In the genomic region with DNA sequence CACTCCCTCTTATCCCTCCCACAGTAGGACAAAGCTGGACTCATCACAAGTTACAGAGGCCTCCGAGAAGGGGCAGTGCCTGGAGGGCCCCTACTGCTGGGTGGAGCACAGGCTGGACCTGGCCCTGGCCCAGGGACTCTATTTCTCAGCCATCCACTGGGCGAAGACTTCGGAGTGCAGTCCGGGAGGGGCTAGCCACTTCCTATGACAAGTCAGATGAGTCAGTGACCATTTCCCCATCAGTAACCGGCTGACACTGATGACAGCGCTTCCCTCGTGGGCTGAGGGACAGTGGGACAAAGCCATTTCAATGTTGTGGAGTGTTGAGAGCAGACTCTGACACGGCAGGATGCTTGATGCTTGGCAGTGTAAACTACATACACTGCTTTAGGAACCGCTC, we compare ENCODE assay signal across 13 mouse cellular contexts. TPM values are rescaled to one million over a fixed set of nuclear protein-coding genes. Genes with fewer than 3 reads are reported as not detected.
DNase-seq lines count a peak whose midpoint lies in the region; ATAC-seq and TF ChIP-seq lines count a peak whose summit lies in the region.
"Had no signal": no experiment of that assay in that cellular context is flagged by ENCODE, and none has a peak within 500 bp of the region (broad histone marks: within the 10 kb centered on the region; RNA-seq: fewer than 3 reads in every experiment).

No protein-coding gene starts in this region.

- no peaks in the 10 kb centered on the region for H3K36me3 ChIP-seq in stomach, embryonic 16.5 days (ENCODE audit: control insufficient read depth, insufficient read depth, low read length)
- H3K36me3 ChIP-seq in kidney, embryonic 14.5 days (ENCODE audit: control insufficient read depth, insufficient read depth, low read length), result no peaks in the 10 kb centered on the region
- H3K36me3 ChIP-seq: midbrain, embryonic 12.5 days had no signal

- no peak overlapping the region for H3K4me3 ChIP-seq in lung, adult 2 months (replicated peaks; ENCODE audit: extremely low read depth, low read depth, low read length)
- no peak overlapping the region for H3K4me3 ChIP-seq in stomach, embryonic 16.5 days (replicated peaks; ENCODE audit: low read length)
- H3K4me3 ChIP-seq in kidney, embryonic 14.5 days (ENCODE audit: low read length), result no peak overlapping the region
- H3K4me3 ChIP-seq: erythroblast, embryonic 14.5 days; midbrain, embryonic 12.5 days had no signal

- WGBS in lung, adult 2 months, result 38% methylated on average over 9 of the region's 9 CpGs
- WGBS in stomach, embryonic 16.5 days, result 70% methylated on average over 9 of the region's 9 CpGs
- 81% methylated on average over 9 of the region's 9 CpGs for WGBS in kidney, embryonic 14.5 days

- H3K4me2 ChIP-seq in stomach, embryonic 16.5 days (ENCODE audit: low read depth, low read length), result no peak overlapping the region
- H3K4me2 ChIP-seq in kidney, embryonic 14.5 days (replicated peaks; ENCODE audit: low read depth, low read length), result no peak overlapping the region
- H3K4me2 ChIP-seq: midbrain, embryonic 12.5 days had no signal

- no peak for TF ChIP-seq CTCF in lung, adult 2 months (IDR thresholded peaks at IDR 0.05; ENCODE audit: insufficient read depth, low read length)

- H3K9ac ChIP-seq in stomach, embryonic 16.5 days (ENCODE audit: low read length), result no peak overlapping the region
- no peak overlapping the region for H3K9ac ChIP-seq in kidney, embryonic 14.5 days (ENCODE audit: low read depth, low read length)
- H3K9ac ChIP-seq: midbrain, embryonic 12.5 days had no signal

- H3K27ac ChIP-seq in stomach, embryonic 16.5 days (ENCODE audit: low read length), result 0 out of 2 replicates have a peak overlapping the region, but pooled peaks have one; percentile 95
- H3K27ac ChIP-seq in kidney, embryonic 14.5 days (ENCODE audit: low read depth, low read length), result no peak overlapping the region
- H3K27ac ChIP-seq: midbrain, embryonic 12.5 days had no signal

- H3K9me3 ChIP-seq in stomach, embryonic 16.5 days (replicated peaks; ENCODE audit: control insufficient read depth, low read length), result no peaks in the 10 kb centered on the region
- no peaks in the 10 kb centered on the region for H3K9me3 ChIP-seq in kidney, embryonic 14.5 days (ENCODE audit: control insufficient read depth, low read length)
- H3K9me3 ChIP-seq: midbrain, embryonic 12.5 days had no signal

- no peaks in the 10 kb centered on the region for H3K27me3 ChIP-seq in stomach, embryonic 16.5 days (ENCODE audit: control insufficient read depth, insufficient read depth, low read length)
- H3K27me3 ChIP-seq in kidney, embryonic 14.5 days (ENCODE audit: control insufficient read depth, insufficient read depth, low read length), result no peaks in the 10 kb centered on the region

- ATAC-seq in stomach, embryonic 16.5 days (ENCODE audit: insufficient read depth, low FRiP score), result no peak
- ATAC-seq in kidney, embryonic 14.5 days (ENCODE audit: low FRiP score, low TSS enrichment), result no peak

- TF ChIP-seq POLR2A in lung, adult 2 months (IDR thresholded peaks at IDR 0.05; ENCODE audit: borderline replicate concordance, extremely low read depth, low read depth, low read length), result no peak

- H3K4me1 ChIP-seq in lung, adult 2 months (ENCODE audit: control insufficient read depth, insufficient read depth, low read length), result peaks cover 6% of the 10 kb centered on the region; the same call in 1 of the 2 replicates
- peaks cover 36% of the 10 kb centered on the region for H3K4me1 ChIP-seq in stomach, embryonic 16.5 days (ENCODE audit: control insufficient read depth, insufficient read depth, low read length)
- peaks cover 29% of the 10 kb centered on the region for H3K4me1 ChIP-seq in kidney, embryonic 14.5 days (ENCODE audit: control insufficient read depth, insufficient read depth, low read length)

- peak; percentile 21 to 48 for DNase-seq in adrenal gland, adult (ENCODE audit: inconsistent age in 2 of 2, low spot score in 1 of 2)
- no peak for DNase-seq in adrenal gland, adult 18-20 months (ENCODE audit: low spot score in 2 of 2)
- peak; percentile 64 to 67 for DNase-seq in lung, adult 18-20 months
- DNase-seq in lung, adult 2 months, result no peak
- peak; percentile 62 for DNase-seq in lung, postnatal 10 days
- no peak for DNase-seq in cerebellum, postnatal 14 days
- DNase-seq: cerebellum, postnatal 25 days; gastrocnemius, postnatal 10 days; thymus, postnatal 25 days had no signal

RNA-seq across cellular contexts. Expression of a gene that starts 25.0 kb away (rescaled TPM):
- total RNA-seq in adrenal gland, adult 18-20 months (2021), result 10 to 100 TPM in 1 of 2 experiments, 1 to 10 TPM in 1; 6.2 to 12.5 TPM
- 15.3 TPM in 2 replicates for polyA plus RNA-seq in lung, adult 2 months (2012; rRNA removed)
- polyA plus RNA-seq in stomach, embryonic 16.5 days (2015; fragmentation: Nextera tagmentation; extraction: Ambion mirVana), result 2.9 and 3.4 TPM in 2 replicates
- 2.2 and 3.0 TPM in 2 replicates for polyA plus RNA-seq in kidney, embryonic 14.5 days (2014; fragmentation: Nextera tagmentation; extraction: Ambion mirVana)

RNA-seq across cellular contexts. Expression of a gene that starts 39.1 kb away (rescaled TPM):
- 1 to 10 TPM; 2.1 to 2.8 TPM for total RNA-seq in adrenal gland, adult 18-20 months (2021)
- polyA plus RNA-seq in lung, adult 2 months (2012; rRNA removed), result 54.8 and 62.8 TPM in 2 replicates
- 16.6 and 17.6 TPM in 2 replicates for polyA plus RNA-seq in stomach, embryonic 16.5 days (2015; fragmentation: Nextera tagmentation; extraction: Ambion mirVana)
- 3.9 and 6.4 TPM in 2 replicates for polyA plus RNA-seq in kidney, embryonic 14.5 days (2014; fragmentation: Nextera tagmentation; extraction: Ambion mirVana)

Comparison
In these comparisons a context has a peak if more than half of its experiments do, and no peak if none do; other contexts are left out.
1. DNase-seq: peak in adrenal gland, adult (2 of 2), lung, adult 18-20 months (2 of 2) and lung, postnatal 10 days (single experiment); none in adrenal gland, adult 18-20 months (0 of 2), lung, adult 2 months (single experiment) and cerebellum, postnatal 14 days (0 of 2).